Mouse (Mus musculus) adrenal gland, adult 8-10 months (tissue): ENCODE measurements at regions not wholly inside any gene's neighbourhood (a gene's known extent, or its start where the extent isn't known, plus 50 kb on each side); places are given as distances from the start of the nearest gene placed in this dataset.

ENCODE experiments used
- DNase-seq: peaks from one replicate; pipeline ENCODE4 v3.0.0; 2022

DNA sequence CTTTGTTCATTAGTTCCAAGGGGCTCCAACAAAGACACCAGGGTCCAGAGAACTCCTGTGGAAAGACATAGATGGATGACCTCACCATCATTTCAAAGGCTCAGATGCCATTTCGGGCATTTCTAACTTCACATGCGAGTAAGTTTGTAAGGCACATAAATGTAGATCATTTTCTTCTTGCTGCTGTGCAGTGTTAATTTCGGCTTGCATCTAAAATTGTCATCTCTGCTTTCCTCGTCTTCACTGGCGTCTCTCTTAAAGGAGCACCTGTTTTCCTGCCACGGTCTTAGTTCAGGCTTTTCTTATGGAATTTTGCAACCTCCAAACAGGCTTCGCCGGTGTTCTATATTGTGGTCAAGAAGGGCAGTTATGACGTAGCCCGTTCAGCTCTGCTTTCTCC, 280.6 kb upstream of the Prickle1 start:
- no peak for DNase-seq

DNA sequence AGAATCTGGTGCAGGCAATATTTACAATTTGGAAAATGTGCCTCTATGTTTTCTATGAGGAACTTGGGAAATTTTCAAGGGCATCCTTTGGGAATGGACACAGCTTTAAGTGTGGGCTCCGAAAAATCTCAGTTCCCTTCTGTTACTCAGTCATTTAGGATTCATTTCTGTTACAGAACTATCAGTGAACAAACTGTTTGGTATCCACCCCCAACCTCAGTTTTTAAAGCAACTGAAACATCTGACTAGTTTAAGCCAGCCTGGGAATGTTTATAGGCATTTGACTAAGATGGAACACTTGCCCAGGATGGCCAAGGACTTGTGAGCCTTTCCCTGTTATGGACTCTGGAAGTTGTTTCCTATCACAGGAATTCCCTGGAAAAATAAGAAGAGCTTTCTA, 280.0 kb upstream of the Prickle1 start:
- no peak for DNase-seq

DNA sequence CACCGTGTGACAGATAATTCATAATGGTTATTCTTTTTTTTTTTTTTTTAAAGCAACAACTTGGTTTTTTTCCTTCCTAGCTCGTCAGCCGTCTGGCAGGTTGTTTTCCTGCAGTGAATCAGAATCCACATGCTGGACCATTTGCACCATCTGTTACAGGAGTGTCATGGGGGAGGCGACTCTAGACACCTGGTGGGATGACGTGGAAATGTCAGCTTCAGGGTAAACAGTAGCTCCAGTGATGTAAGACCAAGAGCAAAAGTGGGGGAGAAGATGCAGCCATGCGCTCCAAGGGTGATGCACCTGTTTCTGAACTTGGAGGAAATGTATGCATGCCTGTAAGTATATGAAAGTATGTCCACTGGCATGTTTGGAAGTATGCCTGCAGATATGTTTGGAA, 278.5 kb upstream of the Prickle1 start:
- DNase-seq = no peak

DNA sequence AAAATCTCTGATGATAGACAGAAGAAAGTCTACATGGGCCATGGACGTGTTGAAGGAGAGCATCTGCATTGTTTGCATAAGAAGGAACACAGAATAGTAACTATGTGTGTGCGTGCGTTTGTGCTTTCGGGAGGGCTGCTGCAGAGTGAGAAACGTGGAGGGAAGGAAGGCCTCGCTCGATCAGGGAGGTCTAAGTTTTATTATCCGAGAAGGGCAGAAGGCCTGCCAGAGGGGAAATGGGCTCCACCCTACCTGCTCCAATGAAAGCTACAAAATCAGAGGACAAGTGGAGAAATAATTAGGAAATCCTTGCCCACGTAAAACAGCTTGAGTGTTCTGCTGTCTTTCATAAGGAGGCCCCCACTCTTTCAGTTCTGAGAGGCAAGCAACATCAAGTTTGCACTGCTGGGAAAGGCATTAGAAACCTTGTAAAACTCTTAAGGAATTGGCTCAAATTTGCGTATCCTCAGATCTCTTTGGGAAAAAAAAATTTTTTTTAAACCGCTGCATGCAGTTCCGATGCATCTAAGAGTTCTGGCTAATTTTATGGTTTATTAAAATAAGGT, 261.7 kb upstream of the Prickle1 start:
- DNase-seq = no peak

DNA sequence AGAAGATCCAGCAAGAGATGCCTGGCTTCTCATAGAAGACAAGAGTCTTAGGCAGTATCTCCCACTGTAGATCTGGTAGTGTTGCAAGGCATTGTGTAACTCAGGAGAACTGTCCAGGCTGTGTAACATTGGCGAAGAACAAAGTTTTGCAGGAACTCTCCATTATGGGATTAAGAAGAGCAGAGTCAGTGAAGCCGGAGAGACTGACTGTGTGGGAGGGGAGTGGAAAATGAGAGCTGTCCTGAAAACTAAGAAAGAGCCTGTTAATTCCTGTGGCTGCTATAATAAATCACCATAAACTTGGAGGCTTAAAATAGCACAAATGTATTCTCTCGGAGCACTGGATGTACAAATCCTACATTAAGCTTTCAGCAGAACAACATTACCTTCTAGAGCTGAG, 257.5 kb upstream of the Prickle1 start:
- DNase-seq = no peak

DNA sequence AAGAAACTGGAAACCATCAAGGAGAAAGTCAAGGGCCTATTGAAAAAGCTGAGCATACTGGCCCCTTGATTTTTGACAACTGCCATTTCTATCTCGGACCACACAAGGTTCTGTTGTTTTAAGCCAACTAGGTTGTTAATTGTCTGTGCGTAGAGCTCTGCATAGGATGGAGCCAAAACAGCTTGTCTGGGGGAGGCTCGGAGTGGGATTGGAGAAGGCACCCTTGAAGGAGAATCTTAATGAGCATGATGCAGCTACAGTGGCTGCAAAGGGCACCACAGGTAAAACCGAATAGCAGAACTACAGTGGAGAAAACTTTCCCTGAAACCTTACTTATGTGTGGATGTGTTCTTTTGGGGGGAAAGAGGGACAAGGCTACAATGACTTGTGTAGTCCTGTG, 256.4 kb upstream of the Prickle1 start:
- no peak for DNase-seq

DNA sequence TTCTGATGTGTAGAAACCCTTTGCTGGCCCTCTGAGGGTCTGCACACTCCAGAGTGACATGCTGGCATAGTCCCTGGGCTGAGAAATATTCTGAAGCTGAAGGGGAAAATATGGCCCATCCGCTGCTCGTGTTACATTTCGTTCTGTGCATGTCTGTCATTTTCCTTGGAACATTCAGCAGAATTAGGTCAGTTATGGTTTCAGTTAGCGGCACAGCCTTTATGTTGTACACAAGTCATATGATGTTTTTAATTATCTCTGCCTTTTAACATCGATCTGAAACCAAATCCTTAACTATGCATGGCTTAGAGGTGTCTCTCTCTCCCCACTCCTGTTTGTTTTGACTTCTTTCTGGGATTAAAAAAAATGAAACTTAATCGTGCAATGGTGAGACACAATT, 254.7 kb upstream of the Prickle1 start:
- DNase-seq = no peak

DNA sequence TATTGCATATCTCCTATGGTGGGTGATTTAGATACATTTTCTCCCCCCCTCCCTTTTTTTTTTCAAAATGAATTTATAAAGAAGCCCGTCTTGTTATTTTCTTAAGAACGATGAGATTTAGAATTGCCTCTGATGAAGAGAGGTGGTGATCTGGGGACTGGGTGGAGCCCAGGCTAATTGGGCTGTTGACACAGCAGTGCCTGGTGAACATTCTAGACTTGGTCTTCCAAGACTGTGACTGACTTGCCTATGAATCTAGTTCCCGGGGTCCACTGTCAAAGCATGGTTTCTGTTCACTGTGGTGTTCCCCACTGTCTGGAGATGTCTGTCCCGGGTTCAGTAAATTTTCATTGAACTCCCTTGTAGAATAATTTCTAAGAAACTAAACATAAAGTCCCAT, 253.1 kb upstream of the Prickle1 start:
- DNase-seq = no peak

DNA sequence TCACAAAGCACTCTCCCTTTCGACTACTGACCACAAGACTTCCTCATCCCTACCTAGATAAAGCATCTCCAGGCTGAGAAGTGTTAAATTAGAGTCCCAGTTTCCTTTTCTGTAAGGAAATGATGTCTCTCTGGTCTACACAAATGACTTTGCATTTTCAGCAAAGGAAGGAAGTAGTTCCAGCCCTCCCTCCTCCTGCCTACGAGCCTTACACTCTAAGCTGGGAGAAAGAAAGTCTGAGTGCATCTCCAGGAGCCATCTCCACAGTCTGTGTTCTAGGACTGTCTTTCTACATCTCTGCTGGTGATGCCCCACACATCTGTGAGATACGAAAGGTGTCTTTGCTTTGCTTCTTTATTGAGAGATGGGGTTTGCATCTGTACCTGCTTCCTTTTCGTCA, 251.1 kb upstream of the Prickle1 start:
- DNase-seq = no peak

DNA sequence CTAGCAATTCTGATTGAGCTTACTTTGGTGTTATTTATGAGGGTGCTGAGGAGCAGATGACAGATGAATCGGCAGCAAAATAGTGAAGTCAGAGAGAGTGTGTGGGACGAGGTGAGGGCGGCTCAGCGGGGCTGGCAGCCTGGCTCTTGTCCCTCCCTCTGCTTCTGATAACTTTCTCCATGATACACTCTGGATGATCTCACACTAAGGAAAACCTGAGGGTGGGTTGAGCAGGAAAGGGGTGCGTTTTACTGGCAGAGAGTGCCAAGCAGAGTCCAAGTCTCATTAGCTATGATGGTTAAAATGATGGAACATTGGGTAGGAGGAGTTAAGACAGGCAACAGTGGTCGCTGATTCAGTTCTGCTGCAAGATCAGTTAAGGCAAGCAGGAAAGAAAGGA, 250.1 kb upstream of the Prickle1 start:
- no peak for DNase-seq

DNA sequence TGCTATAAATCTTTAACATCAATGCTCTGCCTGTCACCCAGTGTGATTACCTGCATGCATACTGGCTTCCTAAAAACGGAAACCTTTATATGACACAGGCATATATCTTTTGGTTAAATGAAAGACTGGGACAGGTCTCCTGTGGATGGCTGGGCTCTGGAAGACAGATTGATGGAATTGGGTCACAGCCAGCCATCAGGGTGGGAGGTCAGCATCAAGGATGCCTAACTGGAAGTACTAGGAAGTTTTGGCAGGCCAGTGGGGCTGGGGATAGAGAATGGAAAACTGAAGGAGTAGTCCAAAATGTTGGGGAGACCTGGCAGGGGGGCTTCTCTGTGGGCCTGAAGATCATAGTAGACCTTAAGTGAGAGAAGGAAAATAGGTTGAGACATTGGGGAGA, 237.3 kb upstream of the Prickle1 start:
- DNase-seq = no peak

DNA sequence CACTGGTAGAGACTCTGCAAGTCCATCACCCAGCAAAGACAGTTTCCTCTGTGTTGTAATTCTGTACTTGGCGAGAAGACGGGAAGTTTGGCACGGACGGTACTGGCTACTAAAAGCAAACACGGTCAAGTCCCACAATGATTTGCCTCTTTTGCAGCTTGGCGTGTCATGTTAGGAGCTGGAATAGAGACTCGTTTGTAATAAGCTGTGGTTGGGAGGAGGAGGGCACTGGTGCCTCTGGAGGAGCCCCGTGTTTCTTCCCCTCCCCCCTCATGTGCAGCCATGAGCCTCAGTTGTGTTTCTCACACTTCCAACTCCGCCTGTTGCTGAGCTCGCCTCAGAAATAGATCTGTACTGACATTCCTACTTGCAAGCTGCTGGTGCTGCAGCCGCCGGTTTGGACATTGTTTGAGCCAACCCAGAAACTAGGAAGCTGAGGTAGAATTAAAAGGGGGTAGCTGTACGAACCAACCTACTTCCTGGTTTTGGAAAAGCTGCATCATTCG, 236.8 kb upstream of the Prickle1 start:
- no peak for DNase-seq

DNA sequence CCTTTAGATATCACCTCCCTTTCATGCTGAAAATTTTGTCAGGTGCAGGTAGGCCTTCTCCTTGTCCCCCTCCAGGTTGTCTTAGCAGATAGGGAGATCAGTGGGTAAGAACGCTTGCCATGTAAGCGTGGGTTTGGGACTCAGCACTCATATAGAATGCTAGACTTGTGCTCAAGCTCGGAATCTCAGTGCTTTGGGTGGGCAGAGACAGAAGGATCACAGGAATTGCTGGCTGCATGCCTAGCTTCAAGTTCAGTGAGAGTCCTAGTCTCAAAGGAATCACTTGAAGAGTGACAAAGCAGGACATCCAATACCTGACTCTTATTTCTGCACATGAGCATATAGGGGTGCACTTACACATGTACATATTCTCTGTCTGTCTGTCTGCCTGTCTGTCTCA, 235.5 kb upstream of the Prickle1 start:
- DNase-seq = no peak

DNA sequence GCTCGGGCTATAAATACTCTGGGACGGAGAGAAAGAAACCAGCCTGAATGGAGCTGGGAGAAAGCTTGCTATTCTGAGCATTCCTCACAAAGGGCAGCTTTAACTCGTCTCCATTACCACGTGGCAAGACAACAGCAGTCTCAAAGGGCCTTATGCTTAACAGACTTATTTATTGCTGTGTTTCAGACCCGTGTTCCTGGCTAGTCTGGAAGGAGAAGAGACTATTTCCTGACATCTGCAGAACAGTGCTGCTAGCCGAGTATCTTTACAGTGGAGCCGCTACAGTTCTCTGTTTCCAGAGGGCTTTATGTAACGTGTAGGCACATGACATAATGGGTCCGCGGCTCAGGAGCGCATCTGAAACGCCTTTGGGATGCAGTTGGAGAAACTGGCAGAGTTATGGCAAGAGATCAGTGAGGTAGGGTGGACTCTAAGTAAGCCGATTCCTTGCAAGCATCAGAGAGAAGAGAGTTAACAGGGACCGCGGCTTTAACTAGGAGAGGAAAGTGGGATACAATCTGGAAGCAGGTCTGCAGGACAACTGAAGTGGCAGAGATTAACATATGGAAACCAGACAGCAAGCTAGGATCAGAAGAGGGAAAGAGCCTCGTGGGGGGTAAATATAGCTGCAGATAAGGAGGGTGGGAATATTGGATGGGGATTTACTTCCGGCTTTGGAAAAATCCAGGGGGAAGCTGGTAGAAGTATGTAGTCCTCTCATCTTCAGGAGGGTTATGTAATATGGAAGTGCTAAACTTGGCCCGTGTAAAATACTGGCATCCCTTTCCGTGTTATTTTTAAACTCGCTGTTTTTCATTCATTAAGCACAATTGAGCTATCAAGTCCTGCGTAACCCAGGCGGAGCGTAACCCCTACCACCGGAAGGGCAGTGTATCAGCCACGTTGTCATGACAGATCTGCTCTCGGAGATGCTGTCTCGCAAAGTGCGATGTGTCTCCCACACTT, 229.3 kb upstream of the Prickle1 start:
- DNase-seq = no peak

DNA sequence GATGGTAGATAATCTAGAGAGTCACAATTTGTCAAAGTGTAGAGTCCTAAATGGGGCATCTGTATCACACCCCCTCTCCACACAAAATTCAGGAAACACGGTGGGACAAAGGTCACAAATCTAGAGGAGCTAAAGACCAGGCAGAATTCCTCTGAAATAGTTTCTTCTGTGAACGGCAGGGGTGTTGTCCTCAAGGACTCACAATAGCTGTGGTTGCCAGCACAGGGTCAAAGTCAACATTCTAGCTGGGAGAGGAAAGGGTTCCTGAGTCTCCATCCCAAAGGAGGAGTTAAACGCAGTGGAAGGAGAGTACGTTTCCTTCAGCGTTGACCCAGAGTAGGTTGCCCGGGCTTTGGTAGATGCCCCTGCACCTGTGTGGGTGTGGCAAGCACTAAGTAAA, 225.5 kb upstream of the Prickle1 start:
- DNase-seq = no peak

DNA sequence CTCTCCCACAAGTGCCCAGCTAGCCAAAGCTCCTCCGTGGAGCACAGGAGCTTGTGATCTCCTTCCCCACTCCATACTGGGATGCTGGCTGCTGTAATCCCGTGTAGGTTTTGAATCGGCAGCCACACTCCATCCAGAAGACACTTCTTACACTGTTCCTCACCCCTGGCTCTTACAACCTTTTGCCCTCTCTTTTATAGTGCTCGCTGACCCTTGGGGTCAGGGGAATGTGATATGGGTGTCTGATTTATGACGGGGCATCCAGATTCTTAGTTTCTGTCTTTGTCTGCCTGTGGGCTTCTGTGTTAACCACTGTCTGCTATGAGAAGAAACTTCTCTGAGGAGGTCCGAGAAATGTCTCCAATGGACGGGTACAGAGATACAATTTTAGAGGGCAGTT, 216.3 kb upstream of the Prickle1 start:
- DNase-seq = no peak

DNA sequence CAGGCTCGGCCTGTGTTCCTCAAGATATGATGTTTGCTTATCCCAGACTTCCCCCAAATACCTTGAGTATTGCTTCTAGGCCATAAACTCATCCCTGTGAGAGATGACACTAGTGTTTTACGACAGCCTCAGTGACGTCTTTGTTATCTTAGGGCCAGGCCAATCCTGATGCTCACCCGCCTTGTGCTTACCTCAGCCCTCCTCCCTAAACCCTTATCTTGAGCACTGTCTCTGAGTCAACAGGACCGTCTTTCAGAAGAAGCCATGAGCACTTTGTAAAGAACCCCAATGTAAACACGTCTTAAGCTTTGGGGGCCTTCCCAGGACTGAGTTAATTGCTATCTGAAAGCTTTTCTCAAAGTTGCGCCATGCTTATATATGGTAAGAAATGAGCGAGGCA, 212.3 kb upstream of the Prickle1 start:
- no peak for DNase-seq

DNA sequence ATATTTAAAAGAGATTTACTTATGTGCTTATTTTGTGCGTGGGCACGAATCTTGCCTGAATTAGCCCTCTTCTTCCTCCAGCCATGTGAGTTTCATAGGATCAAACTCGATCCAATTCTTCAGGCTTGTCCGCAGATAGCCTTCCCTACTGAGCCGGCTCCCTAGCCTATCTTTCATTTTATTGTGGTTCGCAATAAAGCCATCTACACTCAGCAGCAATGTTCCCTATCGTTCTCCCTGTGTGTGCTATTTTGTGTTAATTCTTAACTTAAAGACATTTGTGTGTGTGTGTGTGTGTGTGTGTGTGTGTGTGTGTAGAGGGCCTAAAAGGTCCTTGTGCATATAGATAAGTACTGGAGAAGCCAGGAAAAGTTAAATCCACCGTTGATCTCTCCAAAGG, 211.8 kb upstream of the Prickle1 start:
- no peak for DNase-seq

DNA sequence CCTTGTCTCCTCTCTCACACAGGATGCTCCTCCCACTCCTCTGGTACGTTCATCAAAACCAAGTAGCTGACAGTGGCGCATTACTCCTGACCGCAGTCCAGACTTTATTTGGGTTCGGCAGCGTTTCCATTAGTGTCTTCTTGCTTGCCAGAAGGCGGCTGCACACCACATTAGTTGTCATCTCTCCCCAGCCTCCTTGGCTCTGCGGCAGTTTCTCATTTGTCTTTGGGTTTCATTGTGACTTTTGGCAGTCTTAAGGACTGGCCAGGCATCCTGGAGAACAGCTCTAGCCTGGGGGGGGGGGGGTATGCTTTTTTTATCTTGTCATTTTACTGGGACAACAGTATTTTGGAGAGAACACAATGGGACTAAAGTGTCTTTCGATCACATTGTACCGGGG, 209.0 kb upstream of the Prickle1 start:
- DNase-seq = no peak

DNA sequence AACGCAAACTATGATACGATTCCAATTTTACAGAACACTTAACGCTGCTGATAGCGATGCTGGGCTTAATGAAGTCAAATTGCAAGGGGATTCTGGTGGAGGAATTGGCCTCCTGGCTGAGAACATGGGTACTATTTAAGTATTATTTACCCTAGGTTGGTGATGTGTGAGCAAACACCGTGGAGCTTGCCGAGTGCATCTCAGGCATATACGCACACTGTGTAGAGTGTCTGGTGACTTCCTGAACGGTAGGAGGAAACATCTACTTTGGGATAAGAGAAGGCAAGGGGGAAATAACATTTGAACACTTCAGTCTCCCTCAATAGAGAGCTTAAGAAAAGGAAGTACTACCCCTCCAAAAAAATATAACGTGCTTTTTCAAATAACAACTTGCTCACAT, 194.8 kb upstream of the Prickle1 start:
- DNase-seq = no peak

DNA sequence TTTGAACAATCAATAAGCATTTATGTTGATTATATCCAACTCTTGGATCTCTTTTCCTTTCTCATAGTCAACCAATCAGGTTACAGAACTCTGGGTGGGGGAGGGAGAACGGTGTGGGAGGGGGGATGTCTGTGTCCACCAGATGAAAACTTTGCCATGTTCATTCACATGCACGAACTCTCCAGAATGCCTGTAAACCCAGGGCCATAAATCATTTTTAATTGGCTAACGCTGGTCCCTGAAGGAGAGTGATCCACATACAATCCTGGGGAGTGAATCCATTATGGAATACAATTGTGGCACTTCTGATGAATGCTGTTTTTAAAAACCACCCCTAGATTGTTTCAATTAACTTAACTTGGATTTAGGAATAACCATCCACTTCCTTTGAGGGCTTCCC, 194.1 kb upstream of the Prickle1 start:
- no peak for DNase-seq

DNA sequence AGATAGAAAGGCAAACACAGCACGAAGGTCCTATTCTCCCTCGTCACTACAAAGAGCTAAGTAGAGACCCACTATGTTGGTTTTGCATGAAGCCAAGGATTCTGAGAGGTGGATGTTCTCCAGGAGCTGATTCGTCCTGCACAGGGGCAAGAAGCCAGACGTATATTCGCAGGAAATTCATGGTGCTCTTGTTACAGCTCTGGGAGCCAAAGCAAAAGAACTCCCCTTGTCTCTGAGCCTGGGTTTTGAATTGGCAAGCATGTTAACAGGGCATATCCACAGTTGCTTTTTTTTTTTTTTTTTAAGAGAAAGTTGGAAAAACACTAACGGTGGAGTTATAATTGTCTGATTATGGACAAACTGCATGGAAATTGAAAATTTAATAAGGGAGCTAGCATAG, 191.7 kb upstream of the Prickle1 start:
- DNase-seq = no peak

DNA sequence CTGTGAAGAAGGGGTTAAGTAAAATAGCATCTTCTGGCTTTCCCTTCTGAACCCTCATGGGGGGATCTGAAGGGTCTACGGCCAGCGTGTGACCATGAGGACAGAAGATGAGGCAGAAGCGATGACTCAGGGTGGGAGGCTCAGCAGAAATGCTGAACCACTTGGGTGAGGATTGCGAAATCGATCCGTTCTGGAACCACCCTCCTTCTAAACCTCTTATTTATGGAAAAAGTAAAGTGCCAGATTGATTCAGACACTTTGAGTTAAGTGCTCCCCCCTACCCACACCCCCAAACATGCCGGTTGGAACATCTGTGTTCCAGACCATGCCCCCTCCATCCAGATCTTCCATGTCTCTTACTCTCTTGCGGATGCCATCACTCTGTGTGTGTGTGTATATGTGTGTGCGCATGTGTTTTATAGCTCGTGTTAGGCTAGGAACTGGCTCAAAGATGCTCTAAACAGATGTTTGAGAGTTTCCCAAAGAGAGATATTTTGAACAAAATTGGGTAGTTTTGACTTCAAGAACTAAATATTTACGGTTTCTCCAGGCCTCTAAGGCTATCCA, 190.2 kb upstream of the Prickle1 start:
- no peak for DNase-seq

DNA sequence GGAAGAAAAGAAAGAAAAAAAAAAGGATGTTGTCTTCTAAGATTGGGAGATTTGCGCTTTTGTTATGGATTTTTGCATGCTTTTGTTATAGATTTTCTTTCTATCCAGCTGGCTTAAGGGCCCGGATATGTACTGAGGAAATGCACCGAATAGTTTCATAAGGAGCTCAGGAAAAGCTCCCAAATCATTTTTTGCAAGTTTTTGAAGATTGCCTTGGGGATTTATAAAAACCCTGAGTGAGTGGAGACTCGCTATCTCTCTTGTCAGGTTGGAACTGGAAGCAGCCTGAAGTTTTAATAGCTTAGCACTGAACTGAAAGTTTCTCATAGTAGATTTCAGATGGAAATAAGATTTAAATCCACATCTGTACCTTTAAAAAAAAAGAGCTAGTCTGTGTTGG, 188.0 kb upstream of the Prickle1 start:
- DNase-seq = no peak
